Mouse (Mus musculus): ENCODE results near the gene Il21.

DNA sequence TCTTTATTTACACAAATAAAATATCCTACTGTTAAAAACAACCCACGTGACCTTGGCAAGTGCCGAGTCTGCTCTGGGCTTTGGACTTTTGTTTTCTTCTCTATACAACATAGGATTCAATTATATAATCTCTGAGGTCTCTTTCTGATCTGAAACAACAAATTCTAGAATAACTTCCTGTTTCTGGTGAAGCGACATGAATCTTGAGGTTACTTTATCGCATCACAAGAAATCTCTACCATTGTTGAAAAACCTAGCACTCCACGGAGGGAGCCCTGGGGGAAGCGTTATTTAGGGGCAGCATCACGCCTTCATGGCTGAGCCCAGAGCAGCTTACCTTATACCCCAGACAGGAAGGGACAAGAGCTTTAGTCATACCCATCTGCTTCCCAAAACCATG, 40.7 kb upstream of the Il21 start:
- TF ChIP-seq CTCF (IDR thresholded peaks at IDR 0.05; ENCODE audit: borderline replicate concordance, insufficient read depth, low read depth, low read length) (no peak), POLR2A (IDR thresholded peaks at IDR 0.05; ENCODE audit: borderline replicate concordance, insufficient read depth, low read length) (no peak)

Measured in cerebellum, adult 2 months (tissue).